Mouse (Mus musculus): Measurements from ENCODE around the gene Lims1. TPM values are rescaled to one million over a fixed set of nuclear protein-coding genes. Genes with fewer than 3 reads are reported as not detected.

The Lims1 gene
- 314 and 322 TPM in 2 replicates for polyA plus RNA-seq (2015; fragmentation: Nextera tagmentation; extraction: Ambion mirVana)

DNA sequence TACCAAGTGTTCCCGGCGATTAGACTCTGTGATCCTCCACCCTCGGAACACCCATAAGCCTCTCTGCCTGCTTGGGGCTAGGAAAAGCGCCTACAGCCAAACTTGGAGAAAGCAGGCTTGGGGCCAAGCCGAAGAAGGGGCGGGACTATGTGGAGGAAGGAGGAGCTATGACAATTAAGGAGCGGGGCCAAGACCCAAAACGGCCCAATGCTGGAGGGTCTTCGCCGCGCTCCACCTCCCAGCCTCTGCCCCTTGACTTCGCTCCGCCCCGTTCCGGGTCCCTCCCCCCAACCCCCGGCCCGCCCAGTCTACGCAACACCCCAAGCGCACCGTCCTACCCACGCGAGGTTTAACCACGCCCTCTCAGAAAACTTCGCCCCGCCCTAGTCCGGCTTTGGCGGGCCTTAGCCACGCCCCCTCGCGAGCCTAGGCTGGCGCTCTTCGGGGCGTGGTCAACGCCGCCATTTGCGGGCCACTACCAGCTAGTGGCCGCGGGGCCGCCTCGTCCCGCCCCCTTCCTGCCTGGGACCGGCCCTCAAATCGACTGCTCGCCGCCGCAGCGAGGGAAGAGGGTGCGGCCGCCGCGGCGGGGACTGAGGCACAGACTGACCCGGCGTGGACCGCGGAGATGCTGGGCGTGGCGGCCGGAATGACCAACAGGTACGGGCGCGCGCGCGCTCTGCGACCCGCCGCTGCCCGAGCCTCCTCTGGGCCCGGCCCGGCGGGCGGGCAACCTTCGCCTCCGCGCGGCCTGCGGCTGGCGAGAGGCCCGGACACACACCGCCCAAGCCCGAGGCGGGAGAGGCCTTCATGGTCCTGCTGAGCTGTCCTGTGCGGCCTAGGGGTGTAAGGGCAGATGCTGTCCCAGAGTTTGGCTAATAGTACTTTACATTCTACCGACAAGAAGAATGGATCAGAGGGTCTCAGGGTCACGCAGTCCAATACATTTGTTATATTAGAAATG is at the start of gene Lims1:
TSS of gene Lims1 (plus strand) at position 439 of the 964 bp plus-strand sequence.
- no peaks in the 10 kb centered on the region for H3K9me3 ChIP-seq (ENCODE audit: low read length)
- no peaks in the 10 kb centered on the region for H3K36me3 ChIP-seq (ENCODE audit: insufficient read depth, low read length)
- no peaks in the 10 kb centered on the region for H3K27me3 ChIP-seq (replicated peaks; ENCODE audit: insufficient read depth, low read length)
- H3K4me3 ChIP-seq (ENCODE audit: low read depth, low read length), result peak within 1 kb of the TSS; percentile 59
- WGBS, result under 1% methylated on average over 55 of the region's 86 CpGs
- DNase-seq (ENCODE audit: low spot score), result peak; percentile 99
- H3K4me2 ChIP-seq (replicated peaks; ENCODE audit: low read depth, low read length), result peak within 1 kb of the TSS; percentile 53
- peak within 1 kb of the TSS; percentile 51 for H3K9ac ChIP-seq (replicated peaks; ENCODE audit: low read depth)
- H3K4me1 ChIP-seq (ENCODE audit: insufficient read depth, low read depth, low read length), result peaks cover 17% of the 10 kb centered on the region; the same call in 1 of the 2 replicates
- ATAC-seq, result peak; percentile 94
- H3K27ac ChIP-seq (ENCODE audit: low read length), result peak within 1 kb of the TSS; percentile 95
- TF ChIP-seq CTCF (IDR thresholded peaks at IDR 0.05) (no peak), EP300 (IDR thresholded peaks at IDR 0.05) (no peak; the same call in none of the 2 replicates)

DNA sequence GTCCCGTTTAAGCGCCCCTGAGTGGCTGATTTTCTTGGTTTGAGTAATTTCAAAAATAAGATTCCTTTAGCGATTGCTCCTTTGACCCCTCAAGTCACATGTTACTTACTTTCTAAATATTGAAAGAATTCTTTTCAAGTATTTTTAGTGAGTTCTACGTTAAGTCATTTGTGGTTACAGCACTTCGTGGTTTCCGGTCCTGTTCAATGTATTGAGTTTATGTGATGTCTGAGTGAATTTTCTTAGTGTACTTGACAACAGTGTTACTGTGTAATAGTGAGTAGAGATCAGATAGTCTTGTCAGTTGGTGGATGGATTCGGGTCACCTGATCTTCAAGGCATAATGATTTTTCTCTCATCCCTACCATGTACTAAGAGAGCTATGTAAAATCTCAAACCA is 41.0 kb upstream of the Lims1 start:
- Histone ChIP-seq H3K4me3 (ENCODE audit: low read depth, low read length) (no peak overlapping the region), H3K9ac (replicated peaks; ENCODE audit: low read depth) (no peak overlapping the region), H3K36me3 (ENCODE audit: insufficient read depth, low read length) (peaks cover 26% of the 10 kb centered on the region), H3K9me3 (ENCODE audit: low read length) (no peaks in the 10 kb centered on the region), H3K27me3 (replicated peaks; ENCODE audit: insufficient read depth, low read length) (no peaks in the 10 kb centered on the region), H3K27ac (ENCODE audit: low read length) (no peak overlapping the region), H3K4me1 (ENCODE audit: insufficient read depth, low read depth, low read length) (no peaks in the 10 kb centered on the region), H3K4me2 (replicated peaks; ENCODE audit: low read depth, low read length) (no peak overlapping the region)
- no peak for TF ChIP-seq CTCF (IDR thresholded peaks at IDR 0.05)
- no peak for TF ChIP-seq EP300 (IDR thresholded peaks at IDR 0.05)
- whole genome bisulfite sequencing, result 87% methylated on average over 7 of the region's 7 CpGs
- DNase-seq (ENCODE audit: low spot score) (no peak), ATAC-seq (no peak)

DNA sequence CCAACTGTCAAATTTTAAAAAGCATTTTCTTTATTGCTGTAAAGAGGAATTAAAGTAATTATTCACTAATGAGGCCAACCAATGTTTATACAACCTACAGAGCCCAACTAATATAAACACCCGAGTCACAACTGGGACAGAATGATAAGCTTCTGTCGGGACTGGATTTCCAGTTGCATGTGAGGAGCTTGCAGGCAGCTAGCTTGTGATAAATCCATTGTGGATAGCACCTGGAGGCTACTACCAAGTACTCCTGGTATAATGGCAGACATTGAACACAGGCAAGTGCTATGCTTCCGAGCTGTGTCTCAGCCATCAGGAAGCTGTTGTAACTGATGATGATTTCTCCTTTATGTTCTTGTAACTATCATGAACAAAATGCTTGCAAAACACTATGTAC is 32.5 kb upstream of the Lims1 start:
- H3K9me3 ChIP-seq (ENCODE audit: low read length), result no peaks in the 10 kb centered on the region
- H3K9ac ChIP-seq (replicated peaks; ENCODE audit: low read depth), result no peak overlapping the region
- no peaks in the 10 kb centered on the region for H3K4me1 ChIP-seq (ENCODE audit: insufficient read depth, low read depth, low read length)
- no peak overlapping the region for H3K4me3 ChIP-seq (ENCODE audit: low read depth, low read length)
- TF ChIP-seq CTCF (IDR thresholded peaks at IDR 0.05) (no peak), EP300 (IDR thresholded peaks at IDR 0.05) (no peak)
- ATAC-seq (no peak), DNase-seq (ENCODE audit: low spot score) (no peak)
- no peak overlapping the region for H3K27ac ChIP-seq (ENCODE audit: low read length)
- H3K27me3 ChIP-seq (replicated peaks; ENCODE audit: insufficient read depth, low read length), result no peaks in the 10 kb centered on the region
- 47% methylated on average over 3 of the region's 3 CpGs for WGBS
- no peak overlapping the region for H3K4me2 ChIP-seq (replicated peaks; ENCODE audit: low read depth, low read length)
- H3K36me3 ChIP-seq (ENCODE audit: insufficient read depth, low read length), result peaks cover 53% of the 10 kb centered on the region; the same call in 1 of the 2 replicates

DNA sequence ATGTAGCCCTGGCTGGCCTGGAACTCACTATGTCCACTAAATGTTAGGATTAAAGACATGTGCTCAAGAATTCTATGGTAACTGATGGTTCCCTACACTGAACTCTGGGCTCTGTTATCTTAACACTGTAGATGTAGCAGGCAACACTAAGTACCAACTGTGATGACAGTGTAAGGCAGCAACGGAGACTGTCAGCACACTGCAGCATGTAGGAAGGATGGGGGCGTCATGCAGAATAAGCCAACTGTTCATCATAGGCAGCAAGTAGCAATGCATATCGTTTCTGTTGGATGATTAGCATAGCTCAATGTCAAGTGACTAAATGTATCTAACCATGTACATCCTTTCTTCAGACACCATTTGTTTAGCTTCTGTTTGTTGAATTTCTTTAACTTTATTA is 29.0 kb upstream of the Lims1 start:
- TF ChIP-seq CTCF (IDR thresholded peaks at IDR 0.05) (no peak), EP300 (IDR thresholded peaks at IDR 0.05) (no peak)
- no peak for ATAC-seq
- Histone ChIP-seq H3K27me3 (replicated peaks; ENCODE audit: insufficient read depth, low read length) (no peaks in the 10 kb centered on the region), H3K36me3 (ENCODE audit: insufficient read depth, low read length) (peaks cover 66% of the 10 kb centered on the region; the same call in 1 of the 2 replicates), H3K4me3 (ENCODE audit: low read depth, low read length) (no peak overlapping the region), H3K4me2 (replicated peaks; ENCODE audit: low read depth, low read length) (no peak overlapping the region), H3K9ac (replicated peaks; ENCODE audit: low read depth) (no peak overlapping the region), H3K4me1 (ENCODE audit: insufficient read depth, low read depth, low read length) (no peaks in the 10 kb centered on the region), H3K27ac (ENCODE audit: low read length) (no peak overlapping the region), H3K9me3 (ENCODE audit: low read length) (no peaks in the 10 kb centered on the region)
- no peak for DNase-seq (ENCODE audit: low spot score)
- 91% methylated on average over 3 of the region's 3 CpGs for WGBS

DNA sequence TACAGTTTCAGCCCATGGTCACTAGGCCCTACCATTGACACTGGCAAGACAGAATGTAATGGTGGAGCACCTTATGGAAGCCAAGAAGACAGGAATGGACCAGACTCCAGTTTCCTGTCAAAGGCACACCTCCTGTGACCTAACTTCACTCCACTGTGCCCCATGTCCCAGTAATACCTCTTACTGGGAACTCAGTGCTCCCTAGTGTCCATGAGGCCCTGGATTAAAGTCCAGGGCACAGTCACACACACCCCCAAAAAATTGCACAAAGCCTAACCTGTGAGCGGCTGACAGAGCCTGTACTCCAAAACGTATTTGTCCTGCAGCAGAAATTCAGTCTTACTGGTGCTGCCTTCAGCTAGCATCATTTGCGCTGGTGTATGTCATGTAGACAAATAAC is 27.7 kb upstream of the Lims1 start:
- ATAC-seq (no peak), DNase-seq (ENCODE audit: low spot score) (no peak)
- Histone ChIP-seq H3K36me3 (ENCODE audit: insufficient read depth, low read length) (peaks cover 59% of the 10 kb centered on the region; the same call in 1 of the 2 replicates), H3K4me2 (replicated peaks; ENCODE audit: low read depth, low read length) (no peak overlapping the region), H3K27ac (ENCODE audit: low read length) (no peak overlapping the region), H3K9ac (replicated peaks; ENCODE audit: low read depth) (no peak overlapping the region), H3K9me3 (ENCODE audit: low read length) (no peaks in the 10 kb centered on the region), H3K27me3 (replicated peaks; ENCODE audit: insufficient read depth, low read length) (no peaks in the 10 kb centered on the region), H3K4me3 (ENCODE audit: low read depth, low read length) (no peak overlapping the region), H3K4me1 (ENCODE audit: insufficient read depth, low read depth, low read length) (no peaks in the 10 kb centered on the region)
- TF ChIP-seq CTCF (IDR thresholded peaks at IDR 0.05) (no peak), EP300 (IDR thresholded peaks at IDR 0.05) (no peak)
- WGBS, result 89% methylated on average over 3 of the region's 3 CpGs

DNA sequence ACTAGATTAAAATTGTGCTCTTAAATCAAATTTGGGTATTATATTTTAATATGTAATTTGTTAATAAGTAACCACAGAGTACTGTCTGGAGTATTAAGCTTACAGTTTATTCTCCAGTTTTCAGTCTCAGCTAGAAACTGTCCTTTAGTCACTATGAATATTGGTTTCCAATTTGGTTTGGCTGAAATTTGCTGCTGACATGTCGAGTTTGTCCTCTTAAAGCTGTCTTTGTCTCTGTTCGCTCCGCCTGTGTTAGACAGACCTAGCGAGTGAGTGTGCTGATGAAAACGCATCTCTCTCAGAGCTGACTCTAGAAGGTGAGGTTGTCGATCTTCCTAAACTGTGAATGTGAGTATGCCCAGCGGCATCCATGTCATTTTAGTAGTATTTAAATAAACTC is 18.3 kb upstream of the Lims1 start:
- WGBS, result 94% methylated on average over 7 of the region's 7 CpGs
- no peak for DNase-seq (ENCODE audit: low spot score)
- Histone ChIP-seq H3K4me3 (ENCODE audit: low read depth, low read length) (no peak overlapping the region), H3K4me1 (ENCODE audit: insufficient read depth, low read depth, low read length) (no peaks in the 10 kb centered on the region), H3K27ac (ENCODE audit: low read length) (no peak overlapping the region), H3K27me3 (replicated peaks; ENCODE audit: insufficient read depth, low read length) (no peaks in the 10 kb centered on the region), H3K9ac (replicated peaks; ENCODE audit: low read depth) (no peak overlapping the region), H3K4me2 (replicated peaks; ENCODE audit: low read depth, low read length) (no peak overlapping the region), H3K36me3 (ENCODE audit: insufficient read depth, low read length) (peaks cover 27% of the 10 kb centered on the region; the same call in 1 of the 2 replicates), H3K9me3 (ENCODE audit: low read length) (no peaks in the 10 kb centered on the region)
- ATAC-seq, result no peak
- TF ChIP-seq CTCF (IDR thresholded peaks at IDR 0.05), result no peak
- TF ChIP-seq EP300 (IDR thresholded peaks at IDR 0.05), result no peak

Measured in lung, postnatal 0 days (tissue).